Mouse (Mus musculus): ENCODE data around the gene Scrn2.

DNA sequence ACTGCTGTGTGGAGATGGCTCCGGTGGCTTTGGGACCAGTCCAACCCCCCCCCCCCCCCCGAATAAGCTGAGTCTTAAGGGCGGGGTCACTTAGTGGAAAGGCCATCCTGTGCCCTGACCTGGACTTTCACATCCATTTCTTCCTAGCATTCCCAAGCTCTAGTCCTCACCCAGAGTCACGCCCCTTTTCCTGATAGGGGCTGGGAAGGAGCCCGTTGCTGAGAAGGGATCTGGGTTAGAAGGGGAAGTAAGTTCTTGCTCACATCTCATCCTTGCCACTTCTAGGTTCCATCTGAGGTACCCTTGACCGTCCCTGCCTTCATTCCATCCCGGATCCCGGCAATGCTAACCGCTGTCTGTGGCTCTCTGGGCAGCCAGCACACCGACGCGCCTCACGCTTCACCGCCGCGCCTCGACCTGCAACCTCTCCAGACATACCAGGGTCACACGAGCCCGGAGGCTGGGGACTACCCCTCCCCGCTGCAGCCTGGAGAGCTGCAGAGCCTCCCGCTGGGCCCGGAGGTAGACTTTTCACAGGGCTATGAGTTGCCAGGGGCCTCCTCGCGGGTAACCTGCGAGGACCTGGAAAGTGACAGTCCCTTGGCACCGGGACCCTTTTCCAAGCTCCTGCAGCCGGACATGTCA is 8.5 kb upstream of the Scrn2 start:
- no peak for TF ChIP-seq POLR2A (IDR thresholded peaks at IDR 0.05; ENCODE audit: control insufficient read depth, low read depth, low read length)
- no peak for TF ChIP-seq CTCF (IDR thresholded peaks at IDR 0.05; ENCODE audit: control insufficient read depth, insufficient read depth, insufficient replicate concordance, low read depth, low read length)
